Mouse (Mus musculus) G1E (cell line): ENCODE measurements around the gene Cyp2c54.
"Not testable (repeated sequence)": the region's sequence is repeated elsewhere in the genome, so short reads cannot be mapped to it uniquely, and the experiment has no call there.

Source experiments
- CTCF ChIP-seq: IDR thresholded peaks from 2 replicates; pipeline ENCODE4 v1.5.1; 2012; ENCODE audit warnings: low read depth, low read length, inconsistent platforms, mixed read lengths
- GATA1 ChIP-seq: IDR thresholded peaks from 2 replicates; pipeline ENCODE4 v1.6.1; 2012; ENCODE audit warnings: borderline replicate concordance, low read length, inconsistent platforms, mixed read lengths
- GATA2 ChIP-seq: IDR thresholded peaks from 2 replicates; pipeline ENCODE4 v1.6.1; 2012; ENCODE audit warnings: low read depth, low read length, inconsistent platforms, borderline replicate concordance
- TAL1 ChIP-seq: conservative IDR thresholded peaks from 2 replicates; pipeline ENCODE4 v1.6.1; 2012; ENCODE audit warnings: low read depth, low read length, inconsistent platforms, mixed read lengths

DNA sequence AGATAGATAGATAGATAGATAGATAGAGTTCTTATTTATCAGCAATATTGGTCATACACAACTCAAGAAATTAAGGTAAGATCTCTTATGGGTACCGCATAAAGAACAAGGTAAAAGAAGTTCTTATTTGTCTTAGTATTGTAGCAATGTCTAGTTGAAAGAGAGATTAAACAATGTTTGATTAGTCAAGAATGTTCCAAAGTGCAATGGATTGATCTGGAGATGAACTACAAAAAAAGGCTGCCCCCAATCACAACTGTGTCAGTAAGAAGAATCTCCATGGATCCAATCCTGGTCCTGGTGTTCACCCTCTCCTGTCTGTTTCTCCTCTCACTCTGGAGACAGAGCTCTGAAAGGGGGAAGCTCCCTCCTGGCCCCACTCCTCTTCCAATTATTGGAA is 15.8 kb upstream of the Cyp2c54 start, which contains the start of gene Cyp2c50:
- TF ChIP-seq CTCF, GATA2, GATA1, TAL1: not testable (repeated sequence)
